Mouse (Mus musculus) limb, embryonic 14.5 days (tissue): ENCODE data around the gene 2010111I01Rik. TPM values are rescaled to one million over a fixed set of nuclear protein-coding genes. Genes with fewer than 3 reads are reported as not detected.
A peak's percentile ranks its signal among the peaks of the same experiment; 100 is the strongest.

Experiments used
- ATAC-seq: fragments of 200-750 bp; cut with Nextera tagmentation; 2 replicates; pipeline ENCODE4 v1.8.0; 2017; ENCODE audit warnings: low read depth, moderate number of reproducible peaks, moderate TSS enrichment; ENCODE audit not compliant: low FRiP score
- DNase-seq: peaks from one replicate; pipeline ENCODE4 v3.0.0-alpha.2; 2015; ENCODE audit warnings: low spot score
- H3K27ac ChIP-seq: fragments of 300-500 bp; sonication (generic); replicated peaks from 2 replicates; pipeline ENCODE4 v1.5.1; 2014; ENCODE audit warnings: low read depth, mild to moderate bottlenecking, low read length, moderate library complexity, mixed read lengths
- H3K27me3 ChIP-seq: fragments of 300-500 bp; sonication (generic); 2 replicates; pipeline ENCODE4 v1.6.1; 2014; ENCODE audit warnings: low read length, mixed read lengths; ENCODE audit not compliant: control insufficient read depth, insufficient read depth
- H3K36me3 ChIP-seq: fragments of 300-500 bp; sonication (generic); 2 replicates; pipeline ENCODE4 v1.6.1; 2014; ENCODE audit warnings: mild to moderate bottlenecking, low read length, moderate library complexity, mixed read lengths; ENCODE audit not compliant: control insufficient read depth, insufficient read depth
- H3K4me1 ChIP-seq: fragments of 300-500 bp; sonication (generic); 2 replicates; pipeline ENCODE4 v1.6.1; 2014; ENCODE audit warnings: antibody characterized with exemption, low read length, mixed read lengths; ENCODE audit not compliant: control insufficient read depth, insufficient read depth
- H3K4me2 ChIP-seq: fragments of 300-500 bp; sonication (generic); replicated peaks from 2 replicates; pipeline ENCODE4 v1.6.1; 2014; ENCODE audit warnings: low read depth, mild to moderate bottlenecking, low read length, moderate library complexity; ENCODE audit not compliant: severe bottlenecking
- H3K4me3 ChIP-seq: fragments of 300-500 bp; sonication (generic); replicated peaks from 2 replicates; pipeline ENCODE4 v1.5.1; 2014; ENCODE audit warnings: low read length
- H3K9ac ChIP-seq: fragments of 300-500 bp; sonication (generic); 2 replicates; pipeline ENCODE4 v1.6.1; 2014; ENCODE audit warnings: mild to moderate bottlenecking, low read depth, low read length, moderate library complexity; ENCODE audit not compliant: severe bottlenecking
- H3K9me3 ChIP-seq: fragments of 300-500 bp; sonication (generic); 2 replicates; pipeline ENCODE4 v1.6.1; 2016; ENCODE audit warnings: low read length; ENCODE audit not compliant: control insufficient read depth
- POLR2A ChIP-seq: fragments of 200-500 bp; IDR thresholded peaks from 2 replicates; pipeline ENCODE4 v1.8.0; 2012; ENCODE audit warnings: inconsistent platforms, mild to moderate bottlenecking, moderate library complexity, borderline replicate concordance; ENCODE audit not compliant: insufficient read depth, insufficient read length; ENCODE audit errors: extremely low read depth
- WGBS: fragments of 180-500 bp; shearing (Covaris S2); extraction: QIAGEN DNeasy Blood & Tissue Kit; methylation state at CpG from one replicate; pipeline ENCODE4 v1.1.7; 2014; 5-methylcytosine and 5-hydroxymethylcytosine counted together
- polyA plus RNA-seq, 2 experiments: library from polyadenylated mRNA; depleted of rRNA in 1 of 2; stranded (reverse) in 1 of 2; unstranded in 1 of 2; fragments of >200 nt; fragmentation: Nextera tagmentation in 1 of 2; extraction: Ambion mirVana in 1 of 2; gene quantifications; 2 replicates each; pipeline versions ENCODE4 v1.2.1 to v1.2.3; 2012 to 2014

Gene 2010111I01Rik
- polyA plus RNA-seq, 2 experiments: 231 to 255 TPM

GRCm38 (mm10) chr13:63252295-63253010, 287.8 kb downstream of the 2010111I01Rik start:
- Histone ChIP-seq H3K9ac (no peak overlapping the region), H3K4me3 (no peak overlapping the region), H3K36me3 (peaks cover 45% of the 10 kb centered on the region), H3K4me1 (peaks cover 81% of the 10 kb centered on the region), H3K4me2 (0 out of 2 replicates have a peak overlapping the region, but pooled peaks have one; percentile 42), H3K9me3 (no peaks in the 10 kb centered on the region; the same call in 1 of the 2 replicates), H3K27me3 (no peaks in the 10 kb centered on the region), H3K27ac (peak overlapping the region; percentile 62; the same call in 1 of the 2 replicates)
- WGBS: 51% methylated on average over 2 of the region's 2 CpGs
- ATAC-seq: no peak
- DNase-seq: no peak
- TF ChIP-seq POLR2A: no peak

- no peak overlapping the region for H3K4me3 ChIP-seq
- H3K4me1 ChIP-seq: peaks cover 79% of the 10 kb centered on the region
- H3K27ac ChIP-seq: peak overlapping the region; percentile 3; the same call in 1 of the 2 replicates
- TF ChIP-seq POLR2A: no peak
- DNase-seq: no peak
- peaks cover 48% of the 10 kb centered on the region for H3K36me3 ChIP-seq
- no peak overlapping the region for H3K4me2 ChIP-seq
- H3K27me3 ChIP-seq: no peaks in the 10 kb centered on the region
- no peak overlapping the region for H3K9ac ChIP-seq
- 59% methylated on average over 5 of the region's 5 CpGs for WGBS
- no peak for ATAC-seq
- no peaks in the 10 kb centered on the region; the same call in 1 of the 2 replicates for H3K9me3 ChIP-seq
Measured at GRCm38 (mm10) chr13:63253147-63253546, 288.5 kb downstream of the 2010111I01Rik start.

DNA sequence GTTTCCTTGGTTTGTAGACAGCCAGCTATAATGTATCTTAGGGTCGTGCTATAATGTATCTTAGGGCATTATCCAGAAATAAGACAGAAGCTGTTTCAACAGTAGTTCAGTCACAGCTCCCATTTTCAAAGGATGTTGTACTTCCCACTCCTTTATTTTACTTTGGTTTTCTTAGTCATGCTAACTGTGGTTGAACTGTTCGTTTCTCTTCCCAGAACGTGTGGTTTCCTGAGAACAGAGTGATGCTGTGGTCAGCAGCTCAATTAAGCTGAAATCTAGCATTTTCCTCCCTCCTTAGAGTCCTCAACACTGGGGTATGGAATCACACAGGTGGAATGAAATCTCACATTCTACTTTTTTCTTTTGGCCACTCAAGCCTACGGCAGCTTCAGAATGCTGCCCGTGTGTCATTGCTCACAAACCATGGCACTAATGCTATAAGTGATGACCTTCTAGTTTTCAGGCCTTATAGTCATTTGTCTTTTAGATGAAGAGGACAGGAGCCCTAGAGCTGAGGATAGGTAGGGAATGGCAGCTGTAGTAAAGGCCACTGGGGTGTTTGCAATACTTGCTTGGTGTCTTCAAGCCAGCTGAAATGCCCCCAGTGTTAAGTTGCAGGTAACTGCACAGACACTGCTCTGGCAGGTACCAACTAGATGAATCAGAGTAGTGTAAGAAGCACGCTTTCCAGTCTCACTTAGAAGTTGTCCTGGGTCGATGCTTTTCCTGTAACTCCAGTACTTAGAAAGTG, 289.4 kb downstream of the 2010111I01Rik start:
- Histone ChIP-seq H3K4me1 (peaks cover 83% of the 10 kb centered on the region), H3K4me2 (no peak overlapping the region), H3K4me3 (no peak overlapping the region), H3K9ac (peak overlapping the region; percentile 12; the same call in 1 of the 2 replicates), H3K36me3 (peaks cover 48% of the 10 kb centered on the region), H3K27ac (0 out of 2 replicates have a peak overlapping the region, but pooled peaks have one; percentile 3), H3K27me3 (no peaks in the 10 kb centered on the region), H3K9me3 (no peaks in the 10 kb centered on the region; the same call in 1 of the 2 replicates)
- ATAC-seq (no peak), DNase-seq (no peak)
- no peak for TF ChIP-seq POLR2A
- whole genome bisulfite sequencing: 79% methylated on average over 7 of the region's 7 CpGs

GRCm38 (mm10) chr13:63255519-63256011, 290.9 kb downstream of the 2010111I01Rik start:
- Histone ChIP-seq H3K9me3 (no peaks in the 10 kb centered on the region; the same call in 1 of the 2 replicates), H3K27ac (peak overlapping the region; percentile 67), H3K4me1 (peaks cover 81% of the 10 kb centered on the region), H3K9ac (no peak overlapping the region), H3K4me2 (no peak overlapping the region), H3K27me3 (no peaks in the 10 kb centered on the region), H3K4me3 (no peak overlapping the region), H3K36me3 (peaks cover 45% of the 10 kb centered on the region)
- WGBS: 71% methylated on average over 5 of the region's 5 CpGs
- no peak for TF ChIP-seq POLR2A
- ATAC-seq (no peak), DNase-seq (no peak)

- Histone ChIP-seq H3K9ac (no peak overlapping the region), H3K27me3 (no peaks in the 10 kb centered on the region), H3K4me2 (no peak overlapping the region), H3K36me3 (peaks cover 49% of the 10 kb centered on the region), H3K27ac (peak overlapping the region; percentile 67; the same call in 1 of the 2 replicates), H3K9me3 (no peaks in the 10 kb centered on the region; the same call in 1 of the 2 replicates), H3K4me1 (peaks cover 81% of the 10 kb centered on the region), H3K4me3 (no peak overlapping the region)
- 82% methylated on average over 6 of the region's 6 CpGs for WGBS
- ATAC-seq (no peak), DNase-seq (no peak)
- no peak for TF ChIP-seq POLR2A
Measured at GRCm38 (mm10) chr13:63256146-63256545, 291.5 kb downstream of the 2010111I01Rik start.
